Mouse (Mus musculus) ES-E14 (cell line): ENCODE measurements at regions not wholly inside any gene's neighbourhood (a gene's known extent, or its start where the extent isn't known, plus 50 kb on each side); places are given as distances from the start of the nearest gene placed in this dataset.

Source experiments
- CHD2 ChIP-seq: IDR thresholded peaks from 2 replicates; pipeline ENCODE4 v1.6.1; 2014; ENCODE audit warnings: mild to moderate bottlenecking, low read depth, low read length, inconsistent platforms
- MAFK ChIP-seq: IDR thresholded peaks from 2 replicates; pipeline ENCODE4 v1.6.1; 2014; ENCODE audit warnings: mild to moderate bottlenecking, low read depth, low read length, inconsistent platforms; ENCODE audit not compliant: insufficient read depth
- ZC3H11A ChIP-seq: IDR thresholded peaks from 2 replicates; pipeline ENCODE4 v1.6.1; 2012; ENCODE audit warnings: low read depth, mild to moderate bottlenecking, inconsistent platforms, low read length, borderline replicate concordance
- ZNF384 ChIP-seq: IDR thresholded peaks from 2 replicates; pipeline ENCODE4 v1.6.1; 2012; ENCODE audit warnings: low read depth, low read length, inconsistent platforms

DNA sequence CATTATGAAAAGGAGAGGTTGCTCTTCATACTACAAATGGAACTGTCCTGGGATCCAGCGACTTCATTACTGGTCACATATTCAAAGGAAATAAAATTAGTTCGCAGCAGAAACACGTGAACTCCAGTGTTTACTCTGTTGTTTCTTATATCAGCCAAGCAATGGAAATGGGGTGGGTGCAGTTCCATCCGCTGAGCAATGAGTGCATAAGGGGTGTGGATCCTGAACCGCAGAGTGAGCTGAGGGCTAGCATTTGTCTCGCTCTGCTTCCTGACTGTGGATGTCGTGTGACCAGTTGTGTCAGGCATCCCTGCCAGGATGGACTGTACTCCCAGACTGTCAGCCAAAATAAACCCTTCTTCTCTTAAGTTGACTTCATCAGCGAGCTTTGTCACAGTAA lies 80.0 kb upstream of the Smad1 start:
- TF ChIP-seq ZC3H11A (no peak), MAFK (no peak), ZNF384 (no peak), CHD2 (no peak)
